Mouse (Mus musculus): Measurements from ENCODE around the gene Shld1. TPM values are rescaled to one million over a fixed set of nuclear protein-coding genes. Genes with fewer than 3 reads are reported as not detected.

Shld1 gene
- total and polyA plus RNA-seq, 2 experiments from 2014 or later, result 14.1 to 23.3 TPM

DNA sequence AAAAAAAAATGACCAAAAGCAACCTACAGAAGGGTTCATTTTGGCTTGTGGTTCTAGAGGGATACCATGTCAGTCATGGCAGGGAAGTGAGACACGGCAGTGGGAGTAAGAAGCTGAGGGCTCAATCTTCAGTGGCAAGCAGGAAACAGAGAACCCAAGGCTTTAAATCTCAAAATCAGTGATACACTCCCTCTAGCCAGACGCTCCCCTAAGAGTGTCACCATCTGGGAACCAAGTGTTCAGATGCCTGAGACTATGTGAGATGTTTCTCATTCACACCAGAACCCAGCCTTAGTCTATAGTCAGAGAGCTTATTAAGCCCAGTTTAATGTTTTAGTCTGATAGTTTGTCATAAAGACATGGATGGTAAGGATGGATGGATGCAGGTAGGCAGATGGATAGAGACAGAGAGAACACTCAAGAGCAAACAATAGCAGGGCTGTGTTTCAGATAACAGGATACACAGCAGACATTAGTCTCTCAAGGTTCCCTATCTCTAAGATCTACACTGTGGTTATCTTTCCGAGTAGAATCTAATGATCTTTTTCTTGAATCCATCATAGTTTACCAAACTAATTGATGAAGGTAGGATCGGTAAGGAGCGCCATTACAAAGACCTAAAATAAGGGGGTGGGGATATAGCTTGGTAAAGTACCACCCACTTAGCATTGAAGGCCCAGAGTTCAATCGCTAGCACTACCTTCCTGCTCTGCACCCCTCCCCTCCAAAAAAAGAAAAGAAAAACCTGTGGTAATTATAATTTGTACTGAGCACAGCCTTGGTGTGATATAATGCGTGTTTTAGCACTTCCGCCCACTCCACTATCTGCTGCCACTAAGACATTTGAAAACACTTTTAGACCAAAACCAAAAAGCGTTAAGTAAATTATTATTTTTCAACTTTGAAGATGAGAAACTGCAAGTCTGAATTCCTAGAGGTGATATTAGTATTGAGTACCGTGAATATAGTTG, 47.2 kb downstream of the Shld1 start:
- no peaks in the 10 kb centered on the region for H3K4me1 ChIP-seq (ENCODE audit: control insufficient read depth, insufficient read depth)
- ATAC-seq (ENCODE audit: insufficient read depth, low read depth), result no peak
- no peaks in the 10 kb centered on the region for H3K9me3 ChIP-seq (replicated peaks; ENCODE audit: control insufficient read depth, low read length)
- no peak overlapping the region for H3K9ac ChIP-seq (replicated peaks; ENCODE audit: low read depth, low read length)
- no peaks in the 10 kb centered on the region for H3K36me3 ChIP-seq (replicated peaks; ENCODE audit: control insufficient read depth, insufficient read depth, low read length)
- no peak overlapping the region for H3K27ac ChIP-seq (ENCODE audit: low read depth)
- WGBS, result 91% methylated on average over 10 of the region's 10 CpGs
- no peak for DNase-seq (ENCODE audit: low spot score)
- no peak overlapping the region for H3K4me2 ChIP-seq (ENCODE audit: low read depth, low read length)
- TF ChIP-seq CTCF (IDR thresholded peaks at IDR 0.05; ENCODE audit: low read depth), result no peak
- no peak for TF ChIP-seq EP300 (IDR thresholded peaks at IDR 0.05; ENCODE audit: low read depth)
- H3K4me3 ChIP-seq (ENCODE audit: low read depth, low read length), result no peak overlapping the region
- H3K27me3 ChIP-seq (ENCODE audit: control insufficient read depth, insufficient read depth, low read length), result no peaks in the 10 kb centered on the region

DNA sequence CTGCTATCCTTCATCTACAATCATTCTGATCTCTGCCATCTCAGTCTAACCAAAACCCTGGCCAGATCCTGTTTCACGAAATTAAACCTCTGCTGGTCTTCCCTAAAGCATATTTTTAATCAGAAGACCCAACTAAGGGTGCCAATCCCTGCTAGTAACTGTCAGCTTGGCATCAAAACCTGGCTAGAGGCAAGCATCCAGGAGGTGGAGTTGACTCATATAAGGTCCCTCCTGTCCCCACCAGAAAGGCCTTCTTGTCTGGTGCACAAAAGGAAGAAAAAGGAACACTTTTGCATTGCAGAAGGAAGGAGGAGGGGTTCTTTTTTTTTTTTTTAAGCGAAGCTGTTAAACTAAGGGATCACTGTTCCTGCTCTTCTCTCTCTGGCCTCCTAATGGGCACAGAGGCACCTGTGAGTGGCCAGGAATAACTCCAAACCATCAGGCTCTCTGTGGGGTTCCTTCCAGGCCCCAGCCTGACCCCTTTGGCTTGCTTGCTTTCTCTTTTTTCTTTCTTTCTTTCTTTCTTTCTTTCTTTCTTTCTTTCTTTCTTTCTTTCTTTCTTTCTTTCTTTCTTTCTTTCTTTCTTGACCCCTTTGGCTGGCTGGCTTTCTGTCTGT, 52.2 kb downstream of the Shld1 start:
- WGBS, result 56% methylated on average over 2 of the region's 2 CpGs
- no peak overlapping the region for H3K9ac ChIP-seq (replicated peaks; ENCODE audit: low read depth, low read length)
- no peaks in the 10 kb centered on the region for H3K36me3 ChIP-seq (replicated peaks; ENCODE audit: control insufficient read depth, insufficient read depth, low read length)
- H3K4me3 ChIP-seq (ENCODE audit: low read depth, low read length), result no peak overlapping the region
- no peak overlapping the region for H3K4me2 ChIP-seq (ENCODE audit: low read depth, low read length)
- no peak overlapping the region for H3K27ac ChIP-seq (ENCODE audit: low read depth)
- H3K27me3 ChIP-seq (ENCODE audit: control insufficient read depth, insufficient read depth, low read length), result no peaks in the 10 kb centered on the region
- DNase-seq (ENCODE audit: low spot score) (no peak), ATAC-seq (ENCODE audit: insufficient read depth, low read depth) (no peak)
- TF ChIP-seq CTCF (IDR thresholded peaks at IDR 0.05; ENCODE audit: low read depth), result no peak
- TF ChIP-seq EP300 (IDR thresholded peaks at IDR 0.05; ENCODE audit: low read depth), result no peak
- H3K4me1 ChIP-seq (ENCODE audit: control insufficient read depth, insufficient read depth), result no peaks in the 10 kb centered on the region
- no peaks in the 10 kb centered on the region for H3K9me3 ChIP-seq (replicated peaks; ENCODE audit: control insufficient read depth, low read length)

DNA sequence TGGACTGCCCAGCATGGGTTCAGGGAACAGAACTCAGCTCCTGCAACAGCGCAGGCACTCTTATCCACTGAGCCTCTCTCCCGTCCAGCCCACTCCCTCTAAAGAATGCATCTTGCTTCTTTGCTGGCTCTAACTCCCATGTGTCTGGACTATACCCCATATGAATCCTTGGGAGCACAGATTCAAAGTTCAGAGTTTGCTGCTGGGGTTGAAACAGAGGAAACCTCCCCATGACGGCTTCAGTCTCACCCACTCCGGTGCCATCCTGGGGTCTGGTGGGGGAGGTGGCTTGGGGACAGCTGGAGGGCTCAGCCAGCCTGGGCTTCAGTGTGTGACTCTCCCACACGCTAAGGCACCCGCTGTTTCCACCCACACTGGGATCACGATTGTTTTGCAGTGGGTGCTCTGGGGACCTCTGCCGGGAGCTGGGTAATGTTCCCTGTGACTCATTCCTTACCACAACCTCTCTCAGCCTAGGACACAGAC, 55.2 kb downstream of the Shld1 start:
- H3K4me1 ChIP-seq (ENCODE audit: control insufficient read depth, insufficient read depth), result no peaks in the 10 kb centered on the region
- no peak overlapping the region for H3K4me2 ChIP-seq (ENCODE audit: low read depth, low read length)
- no peaks in the 10 kb centered on the region for H3K27me3 ChIP-seq (ENCODE audit: control insufficient read depth, insufficient read depth, low read length)
- WGBS, result 58% methylated on average over 8 of the region's 8 CpGs
- no peak for ATAC-seq (ENCODE audit: insufficient read depth, low read depth)
- no peak overlapping the region for H3K27ac ChIP-seq (ENCODE audit: low read depth)
- no peak overlapping the region for H3K4me3 ChIP-seq (ENCODE audit: low read depth, low read length)
- no peak overlapping the region for H3K9ac ChIP-seq (replicated peaks; ENCODE audit: low read depth, low read length)
- TF ChIP-seq EP300 (IDR thresholded peaks at IDR 0.05; ENCODE audit: low read depth) (no peak), CTCF (IDR thresholded peaks at IDR 0.05; ENCODE audit: low read depth) (no peak)
- H3K36me3 ChIP-seq (replicated peaks; ENCODE audit: control insufficient read depth, insufficient read depth, low read length), result no peaks in the 10 kb centered on the region
- no peak for DNase-seq (ENCODE audit: low spot score)
- no peaks in the 10 kb centered on the region for H3K9me3 ChIP-seq (replicated peaks; ENCODE audit: control insufficient read depth, low read length)

DNA sequence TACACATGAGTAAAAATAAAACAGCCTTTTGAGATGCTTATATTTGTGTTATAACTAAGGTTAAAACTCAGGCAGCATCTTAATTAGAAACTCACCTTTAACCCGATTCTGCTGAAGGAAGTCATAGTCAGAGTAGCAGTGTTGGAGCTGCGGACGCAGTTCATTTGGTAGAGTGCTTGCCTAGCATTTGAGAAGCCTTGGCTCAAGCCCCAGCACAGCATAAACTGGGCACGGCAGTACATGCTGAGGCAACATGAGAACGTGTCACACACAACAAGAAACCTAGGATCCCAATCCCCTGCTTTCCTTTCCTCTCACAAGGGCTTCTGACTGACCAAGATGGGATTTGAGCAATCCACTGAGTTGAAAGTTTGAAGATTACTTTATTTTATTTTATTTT, 58.1 kb downstream of the Shld1 start:
- DNase-seq (ENCODE audit: low spot score), result no peak
- ATAC-seq (ENCODE audit: insufficient read depth, low read depth), result no peak
- H3K36me3 ChIP-seq (replicated peaks; ENCODE audit: control insufficient read depth, insufficient read depth, low read length), result no peaks in the 10 kb centered on the region
- H3K27ac ChIP-seq (ENCODE audit: low read depth), result no peak overlapping the region
- no peak for TF ChIP-seq CTCF (IDR thresholded peaks at IDR 0.05; ENCODE audit: low read depth)
- TF ChIP-seq EP300 (IDR thresholded peaks at IDR 0.05; ENCODE audit: low read depth), result no peak
- H3K27me3 ChIP-seq (ENCODE audit: control insufficient read depth, insufficient read depth, low read length), result no peaks in the 10 kb centered on the region
- no peak overlapping the region for H3K9ac ChIP-seq (replicated peaks; ENCODE audit: low read depth, low read length)
- no peak overlapping the region for H3K4me3 ChIP-seq (ENCODE audit: low read depth, low read length)
- 90% methylated on average over 5 of the region's 5 CpGs for WGBS
- H3K4me2 ChIP-seq (ENCODE audit: low read depth, low read length), result no peak overlapping the region
- no peaks in the 10 kb centered on the region for H3K4me1 ChIP-seq (ENCODE audit: control insufficient read depth, insufficient read depth)
- H3K9me3 ChIP-seq (replicated peaks; ENCODE audit: control insufficient read depth, low read length), result no peaks in the 10 kb centered on the region

DNA sequence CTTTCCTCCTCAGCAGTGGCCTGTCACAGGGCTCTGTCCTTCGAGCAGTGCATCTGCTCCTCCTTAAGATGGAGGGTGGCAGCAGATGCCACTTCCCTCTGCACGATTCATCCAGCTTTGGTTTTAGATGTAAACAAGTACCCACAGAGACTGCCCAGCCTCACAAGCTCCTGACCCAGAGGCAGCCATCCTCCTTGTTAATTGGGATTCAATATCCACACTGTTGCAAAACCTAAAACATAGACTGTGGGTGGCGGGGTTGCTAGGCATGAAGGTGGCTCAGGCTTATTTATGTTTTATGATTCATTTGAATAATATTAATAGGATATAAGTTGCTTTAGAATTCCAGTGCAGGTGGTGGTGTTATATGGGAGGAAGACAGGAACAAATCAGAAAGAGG, 59.4 kb downstream of the Shld1 start:
- TF ChIP-seq CTCF (IDR thresholded peaks at IDR 0.05; ENCODE audit: low read depth), result no peak
- no peak for TF ChIP-seq EP300 (IDR thresholded peaks at IDR 0.05; ENCODE audit: low read depth)
- H3K4me2 ChIP-seq (ENCODE audit: low read depth, low read length), result no peak overlapping the region
- no peaks in the 10 kb centered on the region for H3K9me3 ChIP-seq (replicated peaks; ENCODE audit: control insufficient read depth, low read length)
- H3K36me3 ChIP-seq (replicated peaks; ENCODE audit: control insufficient read depth, insufficient read depth, low read length), result no peaks in the 10 kb centered on the region
- H3K27ac ChIP-seq (ENCODE audit: low read depth), result no peak overlapping the region
- DNase-seq (ENCODE audit: low spot score), result no peak
- ATAC-seq (ENCODE audit: insufficient read depth, low read depth), result no peak
- H3K4me1 ChIP-seq (ENCODE audit: control insufficient read depth, insufficient read depth), result no peaks in the 10 kb centered on the region
- no peak overlapping the region for H3K4me3 ChIP-seq (ENCODE audit: low read depth, low read length)
- H3K27me3 ChIP-seq (ENCODE audit: control insufficient read depth, insufficient read depth, low read length), result no peaks in the 10 kb centered on the region
- 86% methylated on average over 3 of the region's 3 CpGs for WGBS
- no peak overlapping the region for H3K9ac ChIP-seq (replicated peaks; ENCODE audit: low read depth, low read length)

All from heart, postnatal 0 days (tissue).